Mouse (Mus musculus): ENCODE data around the gene Abhd16a.

Abhd16a gene

GRCm38 (mm10) chr17:35088825-35089644, at the start of gene Abhd16a:
Gene Abhd16a, plus strand, starts transcription at chr17:35089263.
- in situ Hi-C loops (cut with MboI, MseI), result no loop called here

GRCm38 (mm10) chr17:35043794-35044193, 45.3 kb upstream of the Abhd16a start:
- in situ Hi-C loops (cut with MboI, MseI), result no loop called here

DNA sequence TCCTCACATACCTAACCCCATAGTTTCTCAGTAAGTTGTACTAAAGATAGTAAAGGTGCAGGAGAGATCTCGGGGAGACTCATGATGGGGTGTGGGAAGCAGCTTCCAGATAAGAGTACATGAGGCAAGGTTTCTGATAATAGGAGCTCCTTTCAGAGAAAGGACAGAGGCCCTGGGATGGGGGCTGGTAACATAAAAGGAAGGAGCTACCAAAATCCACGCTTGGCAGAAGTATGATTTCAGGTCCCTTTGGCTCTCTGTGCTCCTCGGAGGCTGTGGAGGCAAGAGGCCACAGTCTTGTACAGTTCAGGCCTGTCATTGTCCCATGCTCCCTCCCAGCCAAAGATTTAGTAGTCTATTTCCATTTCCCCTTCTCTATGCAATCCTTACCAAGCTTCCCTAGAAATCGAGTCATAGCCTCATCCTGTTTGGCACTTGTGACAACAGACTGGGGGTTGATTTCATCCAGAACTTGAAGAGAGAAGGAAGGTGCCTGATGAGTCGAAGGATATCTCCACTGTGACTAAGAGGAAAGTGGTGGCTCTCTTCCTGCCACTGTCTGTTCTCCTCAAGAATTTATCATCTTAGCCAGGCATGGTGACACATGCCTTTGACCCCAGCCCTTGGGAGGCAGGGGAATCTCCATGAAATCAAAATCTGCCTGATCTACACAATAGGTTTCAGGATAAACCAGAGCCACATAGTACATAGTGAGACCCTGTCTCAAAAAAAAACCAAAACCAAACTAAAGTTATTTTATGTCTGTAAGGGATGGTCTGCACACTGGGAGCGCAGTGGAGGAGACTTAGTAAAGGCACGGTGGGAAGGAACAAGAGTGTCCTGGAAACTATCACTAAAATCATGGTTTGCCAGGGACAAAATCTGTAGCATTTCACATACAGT, 43.9 kb upstream of the Abhd16a start:
- in situ Hi-C loops (cut with MboI, MseI), result no loop called here

- in situ Hi-C loops (cut with MboI, MseI), result no loop called here
Measured at GRCm38 (mm10) chr17:35045807-35046680, 43.0 kb upstream of the Abhd16a start.

- in situ Hi-C loops (cut with MboI, MseI), result no loop called here
Measured at GRCm38 (mm10) chr17:35046681-35047455, 42.2 kb upstream of the Abhd16a start, which contains the start of gene Msh5. Gene Msh5, minus strand, starts transcription at chr17:35046745.

- in situ Hi-C loops (cut with MboI, MseI), result no loop called here
Measured at GRCm38 (mm10) chr17:35047688-35048087, 41.4 kb upstream of the Abhd16a start.

DNA sequence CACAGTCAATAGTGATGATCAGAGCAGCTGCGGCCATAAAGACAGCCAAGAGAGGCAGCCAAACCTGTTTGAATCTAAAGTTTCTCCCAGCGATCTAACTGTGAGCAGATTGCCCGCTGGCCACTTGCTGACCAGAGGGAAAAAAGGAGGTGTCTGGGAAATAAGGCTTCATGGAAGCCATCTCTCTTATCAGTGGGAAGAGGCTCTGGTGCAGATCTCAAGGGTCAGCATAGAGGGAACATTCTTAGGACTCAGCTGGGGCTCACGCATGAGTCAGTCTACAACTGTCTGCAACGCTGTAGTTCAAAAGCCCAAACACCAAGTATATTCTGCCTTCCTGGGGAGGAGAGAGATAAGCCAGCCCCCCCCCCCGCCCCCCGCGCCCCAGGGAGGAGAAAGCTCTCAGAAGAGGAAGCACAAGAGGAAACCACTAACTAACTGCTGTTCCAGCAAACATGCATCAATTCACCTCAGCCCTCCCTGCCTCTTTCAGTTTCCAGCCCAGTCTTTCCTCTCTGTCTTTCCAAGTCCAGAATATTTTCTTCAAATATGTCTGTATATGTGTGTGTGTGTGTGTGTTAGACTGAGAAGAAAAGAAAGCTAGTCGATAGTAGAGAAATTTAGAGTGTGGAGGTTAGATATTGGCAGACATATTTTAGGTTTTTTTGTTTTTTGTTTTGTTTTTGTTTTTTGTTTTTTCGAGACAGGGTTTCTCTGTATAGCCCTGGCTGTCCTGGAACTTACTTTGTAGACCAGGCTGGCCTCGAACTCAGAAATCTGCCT, 40.7 kb upstream of the Abhd16a start:
- in situ Hi-C loops (cut with MboI, MseI), result no loop called here

- in situ Hi-C loops (cut with MboI, MseI), result no loop called here
Measured at GRCm38 (mm10) chr17:35048932-35049440, 40.1 kb upstream of the Abhd16a start.

DNA sequence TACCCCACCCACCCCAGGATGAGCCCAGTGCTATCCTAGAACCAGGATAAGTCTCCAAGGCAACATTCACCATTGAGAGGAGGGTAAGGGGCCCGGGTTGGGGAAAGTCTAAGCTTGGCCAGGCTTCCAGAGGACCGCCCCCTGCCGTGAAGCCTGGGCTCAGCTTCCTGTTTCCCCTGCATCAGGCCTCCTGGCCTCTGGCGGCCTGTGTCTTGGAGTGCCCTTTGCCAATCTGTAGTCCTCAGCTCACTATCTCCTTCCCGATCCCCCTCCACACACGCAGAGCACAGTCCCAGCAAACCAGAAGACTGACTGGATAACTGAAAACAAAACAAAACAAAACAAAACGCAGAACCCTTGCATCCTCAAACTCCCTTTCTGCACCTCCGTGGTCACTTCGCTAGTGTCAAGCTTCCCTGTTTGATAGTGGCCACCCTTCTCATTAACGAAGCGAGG, 39.5 kb upstream of the Abhd16a start, which contains the start of gene Clic1:
Gene Clic1, plus strand, starts transcription at position 406 of the 456 bp plus-strand sequence.
- in situ Hi-C loops (cut with MboI, MseI), result loop anchor here in 1 of 2 experiments (10.0 kb wide), 1 partner anchor 805 kb away; no protein-coding TSS in a partner anchor

DNA sequence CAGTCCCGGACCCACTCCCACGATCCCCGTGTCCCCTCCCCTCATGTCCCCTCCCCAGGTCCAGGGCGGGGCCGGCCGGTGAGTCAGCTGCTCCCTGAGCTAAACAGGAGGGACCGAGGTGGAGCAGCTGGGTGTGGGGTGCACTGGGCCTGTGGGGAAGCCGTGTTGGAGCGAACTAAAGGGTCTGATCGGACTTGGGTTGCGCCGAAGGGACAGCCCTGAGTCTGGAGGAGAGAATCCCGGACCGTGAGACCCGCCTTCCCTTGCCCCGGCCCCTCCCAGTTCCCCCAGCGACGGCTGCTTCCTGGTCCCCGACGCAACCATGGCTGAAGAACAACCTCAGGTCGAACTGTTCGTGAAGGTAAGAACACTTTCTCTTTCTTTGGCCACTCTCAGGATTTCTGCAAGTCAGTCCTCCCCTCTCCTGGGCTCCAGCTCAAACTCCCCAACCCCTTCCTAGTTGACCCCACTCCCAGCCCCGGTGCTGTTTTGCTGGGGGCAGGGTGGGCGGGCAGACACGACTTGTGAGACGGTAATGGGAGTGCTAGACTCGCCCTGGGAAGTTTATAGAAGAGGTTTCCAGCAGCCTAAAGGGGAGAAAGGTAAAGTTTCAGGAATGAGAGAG, 38.8 kb upstream of the Abhd16a start:
- in situ Hi-C loops (cut with MboI, MseI), result loop anchor here in 1 of 2 experiments (10.0 kb wide), 1 partner anchor 805 kb away; no protein-coding TSS in a partner anchor

DNA sequence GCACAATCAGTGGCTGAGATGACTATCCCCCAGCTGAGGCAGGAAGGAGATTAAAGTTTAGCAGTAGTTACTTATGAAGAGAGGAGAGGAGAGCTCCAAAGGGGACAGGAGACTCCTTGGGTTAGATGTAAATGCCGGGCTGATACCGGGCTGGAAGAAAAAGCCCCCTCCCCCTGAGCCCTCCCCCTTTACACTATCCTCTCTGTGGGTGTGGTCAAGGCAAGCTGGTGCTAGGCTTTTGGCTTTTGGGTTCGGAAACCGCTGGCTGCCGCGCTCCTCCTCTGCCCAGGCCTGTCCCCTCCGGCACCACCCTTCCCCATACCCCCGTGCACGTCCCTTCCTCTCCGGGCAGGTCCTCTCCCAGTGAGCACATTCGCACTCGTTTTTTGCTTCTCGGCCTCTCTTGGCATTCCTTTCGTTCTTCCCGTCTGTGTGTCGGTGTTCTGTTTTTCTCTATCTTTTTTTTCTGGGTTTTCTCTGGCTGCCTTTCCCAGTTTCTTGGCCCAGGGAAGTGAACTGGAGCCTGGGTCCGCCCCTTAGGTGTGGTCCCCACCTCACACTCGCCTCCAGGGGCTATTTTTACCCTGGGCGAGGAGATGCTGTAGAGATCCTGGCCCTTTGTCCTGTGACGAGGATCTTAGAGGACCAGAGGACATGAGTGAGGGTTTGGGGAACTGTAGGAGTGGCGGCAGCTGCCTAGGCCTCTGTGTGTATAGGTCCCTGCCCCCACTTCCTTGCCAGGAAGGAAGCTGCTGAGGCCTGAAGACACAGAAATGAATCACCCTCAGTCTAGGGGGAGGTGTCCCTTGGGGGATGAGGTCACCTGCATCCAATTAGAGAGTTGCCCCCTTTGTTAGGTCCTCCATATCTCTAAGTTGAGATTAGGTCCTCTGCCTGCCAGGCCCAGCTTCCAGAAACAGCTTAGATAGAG, 37.6 kb upstream of the Abhd16a start:
- in situ Hi-C loops (cut with MboI, MseI), result loop anchor here in 1 of 2 experiments (10.0 kb wide), 1 partner anchor 803 kb away; no protein-coding TSS in a partner anchor

DNA sequence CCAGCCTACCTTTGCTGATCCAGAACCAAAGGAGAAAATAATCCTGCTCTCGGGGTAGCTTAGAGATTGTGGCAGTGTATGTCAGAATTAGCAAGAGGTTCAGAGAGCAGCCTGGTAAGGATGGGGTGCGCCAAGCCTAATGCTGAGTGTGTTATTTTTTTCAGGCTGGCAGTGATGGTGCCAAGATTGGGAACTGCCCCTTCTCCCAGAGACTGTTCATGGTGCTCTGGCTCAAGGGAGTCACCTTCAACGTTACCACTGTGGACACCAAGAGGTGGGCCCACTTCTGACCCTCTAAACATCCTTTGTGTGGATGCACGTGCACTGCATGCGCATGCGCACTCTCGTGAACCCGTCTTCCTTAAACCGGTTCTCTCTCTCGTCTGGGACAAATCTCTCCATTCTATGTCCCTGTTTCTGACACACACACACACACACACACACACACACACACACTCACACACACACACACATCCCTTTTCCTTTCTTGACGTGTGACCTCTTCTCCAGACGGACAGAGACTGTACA, 36.7 kb upstream of the Abhd16a start:
- in situ Hi-C loops (cut with MboI, MseI), result loop anchor here in 1 of 2 experiments (10.0 kb wide), 1 partner anchor 802 kb away; no protein-coding TSS in a partner anchor

- in situ Hi-C loops (cut with MboI, MseI), result loop anchor here in 1 of 2 experiments (10.0 kb wide), 1 partner anchor 799 kb away; no protein-coding TSS in a partner anchor
Measured at GRCm38 (mm10) chr17:35055691-35056495, 33.2 kb upstream of the Abhd16a start.

GRCm38 (mm10) chr17:35057090-35057489, 32.0 kb upstream of the Abhd16a start:
- in situ Hi-C loops (cut with MboI, MseI), result loop anchor here in 1 of 2 experiments (10.0 kb wide), 1 partner anchor 798 kb away; no protein-coding TSS in a partner anchor

- in situ Hi-C loops (cut with MboI, MseI), result loop anchor here in 1 of 2 experiments (10.0 kb wide), 1 partner anchor 796 kb away; no protein-coding TSS in a partner anchor
Measured at GRCm38 (mm10) chr17:35058316-35058715, 30.7 kb upstream of the Abhd16a start.
